Mouse (Mus musculus) lung, adult 2 months (tissue): ENCODE measurements around the gene Vstm4.

Experiments
- CTCF ChIP-seq: fragments of 200-500 bp; IDR thresholded peaks from 2 replicates; pipeline ENCODE4 v1.5.1; 2011; ENCODE audit warnings: mild to moderate bottlenecking, low read length, control low read depth; ENCODE audit not compliant: insufficient read depth
- POLR2A ChIP-seq: fragments of 200-500 bp; IDR thresholded peaks from 2 replicates; pipeline ENCODE4 v1.6.1; 2011; ENCODE audit warnings: low read depth, mild to moderate bottlenecking, control low read depth, low read length, borderline replicate concordance; ENCODE audit errors: extremely low read depth

- TF ChIP-seq POLR2A (no peak), CTCF (no peak)
These were observed 99.9 kb downstream of the Vstm4 start for GRCm38 (mm10) chr14:32956486-32956885.
